Mouse (Mus musculus): ENCODE data around the gene Ttpal. TPM values are rescaled to one million over a fixed set of nuclear protein-coding genes. Genes with fewer than 3 reads are reported as not detected.

Ttpal gene
- 45.5 TPM for polyA plus RNA-seq (2017; shearing (Covaris generic))

DNA sequence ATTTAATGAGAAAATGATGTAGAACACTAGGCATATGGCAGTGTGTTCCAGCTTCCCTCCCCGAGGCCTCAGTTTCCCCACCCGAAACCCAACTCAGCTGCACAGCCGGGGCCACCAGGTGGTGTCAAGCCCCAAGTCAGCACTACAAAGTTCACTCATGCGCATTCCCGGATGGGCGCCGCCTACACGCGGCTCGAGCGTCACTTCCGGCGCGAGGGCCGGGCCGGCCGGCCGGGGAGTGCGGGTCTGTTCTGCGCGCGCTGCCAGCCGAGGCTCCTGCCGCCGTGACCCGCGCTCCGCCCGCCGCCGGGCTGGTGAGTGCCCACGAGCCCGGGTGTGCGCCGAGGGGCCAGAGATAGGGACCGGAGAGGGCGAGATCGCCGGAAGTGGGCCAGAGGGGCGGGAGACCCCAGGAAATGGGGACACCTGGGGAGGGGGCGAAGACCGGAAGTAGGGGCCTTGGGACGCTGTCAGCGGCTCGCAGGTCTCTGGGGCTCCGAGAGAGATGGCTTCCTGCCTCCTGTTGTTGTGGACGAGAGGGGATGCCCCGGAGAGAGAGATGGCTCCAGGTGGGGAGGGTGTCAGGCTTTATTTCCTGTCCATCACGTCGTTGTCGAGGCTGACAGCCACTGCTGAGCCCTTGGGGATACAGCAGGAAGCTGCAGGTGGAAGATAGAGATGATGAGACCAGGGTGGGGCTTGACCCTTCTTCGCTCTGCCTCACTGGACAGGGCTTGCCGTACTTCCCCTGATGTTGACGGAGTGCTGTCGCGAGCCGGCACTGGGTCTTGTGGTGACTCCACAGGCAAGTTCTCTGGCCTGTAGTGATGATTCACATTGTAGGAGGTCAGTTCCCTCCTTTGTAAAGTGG, at the start of gene Ttpal:
Ttpal (plus strand) TSS at position 214 of the 871 bp plus-strand sequence.

GRCm38 (mm10) chr2:163644575-163645385, 42.7 kb downstream of the Ttpal start, which contains the start of gene Serinc3:
Gene Serinc3 (minus strand): TSS chr2:163645131.

GRCm38 (mm10) chr2:163657975-163658886, 56.1 kb downstream of the Ttpal start, which contains the start of gene Pkig:
Gene Pkig (plus strand): TSS chr2:163658386.

Other genes starting within 250 kb of the Ttpal start
- not detected for gene Jph2, start 204.3 kb upstream of the Ttpal start, polyA plus RNA-seq (2017; shearing (Covaris generic))
- 216 TPM for gene Oser1, start 177.6 kb upstream of the Ttpal start, polyA plus RNA-seq (2017; shearing (Covaris generic))
- not detected for gene Gdap1l1, start 163.8 kb upstream of the Ttpal start, polyA plus RNA-seq (2017; shearing (Covaris generic))
- gene Fitm2, start 129.7 kb upstream of the Ttpal start, polyA plus RNA-seq (2017; shearing (Covaris generic)) = 1.8 TPM
- gene R3hdml, start 110.0 kb upstream of the Ttpal start, polyA plus RNA-seq (2017; shearing (Covaris generic)) = not detected
- gene Hnf4a, start 95.5 kb upstream of the Ttpal start, polyA plus RNA-seq (2017; shearing (Covaris generic)) = not detected
- gene Serinc3, start 42.8 kb downstream of the Ttpal start, polyA plus RNA-seq (2017; shearing (Covaris generic)) = 541 TPM
- gene Pkig, start 56.1 kb downstream of the Ttpal start, polyA plus RNA-seq (2017; shearing (Covaris generic)) = 2.9 TPM
- gene Ada, start 147.9 kb downstream of the Ttpal start, polyA plus RNA-seq (2017; shearing (Covaris generic)) = 2.4 TPM
- 0.22 TPM for gene Ccn5, start 218.5 kb downstream of the Ttpal start, polyA plus RNA-seq (2017; shearing (Covaris generic))

Data from effector memory CD4-positive, alpha-beta T cell, adult 7 months (primary cell).